Mouse (Mus musculus): ENCODE results near the gene Slc2a4. TPM values are rescaled to one million over a fixed set of nuclear protein-coding genes. Genes with fewer than 3 reads are reported as not detected.

Gene Slc2a4
- polyA plus RNA-seq, 2 experiments: 14.0 to 17.0 TPM

DNA sequence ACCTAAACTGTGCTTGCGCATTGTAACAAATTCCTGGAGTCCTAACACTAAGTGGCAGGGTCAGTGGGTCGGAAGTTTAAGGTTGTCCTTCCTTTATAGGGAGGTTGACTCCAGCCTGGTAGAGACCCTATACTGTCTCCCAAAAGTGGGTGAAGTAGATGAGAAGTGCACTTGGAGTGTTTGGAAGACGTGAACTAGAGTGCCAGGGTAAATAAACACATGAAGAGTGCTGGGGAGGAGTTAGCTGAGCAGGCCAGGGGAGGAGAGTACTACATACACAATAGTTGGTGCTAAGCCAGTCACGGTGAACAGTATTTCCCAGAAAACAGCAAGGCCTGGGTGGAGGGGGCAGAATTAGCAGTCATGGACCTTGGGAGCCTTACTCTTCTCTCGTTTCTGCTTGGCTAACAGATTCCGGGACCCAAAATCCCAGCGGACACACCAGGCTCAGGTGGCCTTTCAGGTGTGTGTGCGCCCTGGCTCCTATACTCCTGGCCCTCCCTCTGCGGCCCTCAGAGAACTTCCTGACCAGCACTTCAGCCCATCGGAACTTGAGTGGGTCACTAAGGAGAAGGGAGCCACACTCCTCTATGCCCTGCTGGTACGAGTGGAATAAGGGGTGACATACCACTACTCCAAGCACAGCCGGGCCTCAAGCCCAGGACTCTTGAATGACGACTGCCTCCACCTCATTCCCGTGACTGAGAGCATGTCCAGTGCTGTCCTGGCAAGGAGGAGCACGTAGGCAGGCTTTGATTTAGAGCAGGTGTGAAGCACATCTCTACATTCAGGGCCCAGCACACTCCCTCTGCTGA is 35.1 kb downstream of the Slc2a4 start:
- Histone ChIP-seq H3K9ac (replicated peaks) (peak overlapping the region; percentile 64), H3K9me3 (ENCODE audit: control insufficient read depth, low read length) (no peaks in the 10 kb centered on the region), H3K27me3 (ENCODE audit: control insufficient read depth, insufficient read depth, low read length) (no peaks in the 10 kb centered on the region), H3K4me1 (replicated peaks; ENCODE audit: control insufficient read depth in 2 of 2, insufficient read depth in 2 of 2, low read length in 1 of 2) (peaks cover 21 to 35% of the 10 kb centered on the region in 2 experiments), H3K4me2 (ENCODE audit: low read depth) (peak overlapping the region; percentile 100), H3K27ac (peak overlapping the region; percentile 49), H3K36me3 (replicated peaks; ENCODE audit: control insufficient read depth, insufficient read depth, low read depth) (peaks cover 72% of the 10 kb centered on the region), H3K4me3 (ENCODE audit: insufficient read depth in 1 of 2, low read depth in 2 of 2, low read length in 2 of 2) (peak overlapping the region; percentile 82 to 90)
- no peak for TF ChIP-seq CTCF (IDR thresholded peaks at IDR 0.05; ENCODE audit: low read depth)
- no peak for TF ChIP-seq EP300 (IDR thresholded peaks at IDR 0.05; ENCODE audit: low read depth)
- WGBS (ENCODE audit: insufficient replicate concordance): 75% methylated on average over 15 of the region's 15 CpGs
- no peak for DNase-seq (ENCODE audit: low read depth in 3 of 3, low spot score in 3 of 3)
- no peak for ATAC-seq (ENCODE audit: insufficient read depth)

DNA sequence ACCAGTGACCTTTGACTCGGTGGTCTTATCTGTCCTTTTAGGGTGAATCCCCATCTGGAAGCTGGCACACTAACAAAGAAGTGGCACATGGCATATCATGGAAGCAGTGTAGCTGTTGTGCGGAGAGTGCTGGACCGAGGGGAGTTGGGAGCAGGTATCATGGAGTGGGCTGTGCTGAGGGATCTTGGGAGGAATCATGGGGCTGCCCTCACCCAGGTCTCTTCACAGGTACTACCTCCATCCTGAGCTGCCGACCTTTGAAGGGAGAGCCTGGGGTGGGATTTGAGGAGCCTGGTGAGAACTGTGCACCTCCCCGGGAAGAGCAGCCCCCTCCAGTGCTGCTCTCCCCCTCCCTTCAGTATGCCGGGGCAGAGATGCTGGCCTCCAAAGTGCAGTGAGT is 36.3 kb downstream of the Slc2a4 start:
- TF ChIP-seq EP300 (IDR thresholded peaks at IDR 0.05; ENCODE audit: low read depth) (no peak), CTCF (IDR thresholded peaks at IDR 0.05; ENCODE audit: low read depth) (no peak)
- peaks cover 9 to 24% of the 10 kb centered on the region in 2 experiments for H3K4me1 ChIP-seq (replicated peaks; ENCODE audit: control insufficient read depth in 2 of 2, insufficient read depth in 2 of 2, low read length in 1 of 2)
- H3K4me3 ChIP-seq (ENCODE audit: insufficient read depth in 1 of 2, low read depth in 2 of 2, low read length in 2 of 2): no peak overlapping the region
- no peaks in the 10 kb centered on the region for H3K27me3 ChIP-seq (ENCODE audit: control insufficient read depth, insufficient read depth, low read length)
- H3K36me3 ChIP-seq (replicated peaks; ENCODE audit: control insufficient read depth, insufficient read depth, low read depth): peaks cover 72% of the 10 kb centered on the region
- H3K9ac ChIP-seq (replicated peaks): no peak overlapping the region
- DNase-seq (ENCODE audit: low read depth in 3 of 3, low spot score in 3 of 3): no peak
- H3K4me2 ChIP-seq (ENCODE audit: low read depth): no peak overlapping the region
- WGBS (ENCODE audit: insufficient replicate concordance): 82% methylated on average over 6 of the region's 6 CpGs
- H3K27ac ChIP-seq: no peak overlapping the region
- no peaks in the 10 kb centered on the region for H3K9me3 ChIP-seq (ENCODE audit: control insufficient read depth, low read length)
- no peak for ATAC-seq (ENCODE audit: insufficient read depth)

DNA sequence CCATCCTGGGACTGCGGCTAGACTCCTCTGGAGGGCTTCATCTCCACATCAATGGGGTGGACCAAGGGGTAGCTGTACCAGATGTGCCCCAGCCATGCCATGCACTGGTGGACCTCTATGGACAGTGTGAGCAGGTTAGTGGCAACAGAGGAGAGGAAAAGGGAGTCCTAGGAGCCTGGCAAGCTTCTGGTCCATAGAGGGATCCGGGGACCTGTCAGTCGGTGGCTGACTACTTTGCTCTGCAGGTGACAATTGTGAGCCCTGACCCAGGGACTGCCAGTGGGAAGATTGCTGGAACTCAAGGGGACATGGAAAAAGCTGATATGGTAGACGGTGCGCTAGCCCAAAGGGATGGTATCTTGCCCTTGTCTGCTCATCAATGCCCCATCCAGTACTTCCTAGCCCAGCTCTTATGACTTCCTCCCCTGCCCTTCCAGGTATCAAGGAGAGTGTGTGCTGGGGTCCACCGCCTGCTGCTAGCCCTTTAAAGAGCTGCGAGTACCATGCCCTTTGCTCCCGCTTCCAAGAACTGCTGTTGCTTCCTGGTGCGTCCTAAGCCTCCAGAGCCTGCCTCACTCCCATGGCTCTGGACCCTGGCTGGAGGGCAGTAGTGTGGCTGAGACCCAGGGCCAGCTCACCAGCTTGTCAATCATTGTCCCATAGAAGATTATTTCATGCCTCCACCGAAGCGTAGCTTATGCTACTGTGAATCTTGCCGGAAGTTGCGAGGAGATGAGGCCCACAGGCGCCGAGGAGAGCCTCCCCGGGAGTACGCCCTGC is 37.0 kb downstream of the Slc2a4 start:
- Histone ChIP-seq H3K27me3 (ENCODE audit: control insufficient read depth, insufficient read depth, low read length) (no peaks in the 10 kb centered on the region), H3K4me2 (ENCODE audit: low read depth) (no peak overlapping the region), H3K4me3 (ENCODE audit: insufficient read depth in 1 of 2, low read depth in 2 of 2, low read length in 2 of 2) (no peak overlapping the region), H3K9me3 (ENCODE audit: control insufficient read depth, low read length) (no peaks in the 10 kb centered on the region), H3K9ac (replicated peaks) (no peak overlapping the region), H3K27ac (no peak overlapping the region), H3K4me1 (replicated peaks; ENCODE audit: control insufficient read depth in 2 of 2, insufficient read depth in 2 of 2, low read length in 1 of 2) (peaks cover 5 to 21% of the 10 kb centered on the region in 2 experiments), H3K36me3 (replicated peaks; ENCODE audit: control insufficient read depth, insufficient read depth, low read depth) (peaks cover 73% of the 10 kb centered on the region)
- TF ChIP-seq EP300 (IDR thresholded peaks at IDR 0.05; ENCODE audit: low read depth) (no peak), CTCF (IDR thresholded peaks at IDR 0.05; ENCODE audit: low read depth) (no peak)
- DNase-seq (ENCODE audit: low read depth in 3 of 3, low spot score in 3 of 3) (no peak), ATAC-seq (ENCODE audit: insufficient read depth) (no peak)
- WGBS (ENCODE audit: insufficient replicate concordance): 85% methylated on average over 17 of the region's 17 CpGs

DNA sequence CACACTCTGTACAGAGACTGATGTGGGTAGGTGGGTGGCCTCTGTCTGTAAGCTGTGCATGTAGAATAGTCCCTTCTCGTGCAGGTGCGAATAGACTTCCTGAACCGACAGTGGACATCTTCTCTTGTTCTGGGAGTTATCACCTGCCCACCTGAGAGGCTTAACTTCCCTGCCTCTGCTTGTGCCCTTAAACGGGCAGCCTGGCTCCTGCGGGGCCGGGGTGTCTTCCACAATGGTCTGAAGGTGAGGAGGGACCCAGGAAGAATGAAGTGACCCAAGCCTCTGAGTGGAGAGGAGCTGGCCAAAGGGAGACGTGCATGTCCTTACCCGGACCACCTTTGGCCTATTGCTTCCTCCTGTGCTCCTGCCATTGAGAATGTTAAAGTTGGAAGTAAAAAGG is 37.8 kb downstream of the Slc2a4 start:
- ATAC-seq (ENCODE audit: insufficient read depth): no peak
- Histone ChIP-seq H3K9ac (replicated peaks) (no peak overlapping the region), H3K27me3 (ENCODE audit: control insufficient read depth, insufficient read depth, low read length) (no peaks in the 10 kb centered on the region), H3K4me2 (ENCODE audit: low read depth) (no peak overlapping the region), H3K27ac (no peak overlapping the region), H3K4me1 (replicated peaks; ENCODE audit: control insufficient read depth in 2 of 2, insufficient read depth in 2 of 2, low read length in 1 of 2) (peaks cover 0 to 13% of the 10 kb centered on the region in 2 experiments; a peak in 2 of 4 replicates), H3K36me3 (replicated peaks; ENCODE audit: control insufficient read depth, insufficient read depth, low read depth) (peaks cover 73% of the 10 kb centered on the region), H3K4me3 (ENCODE audit: insufficient read depth in 1 of 2, low read depth in 2 of 2, low read length in 2 of 2) (no peak overlapping the region), H3K9me3 (ENCODE audit: control insufficient read depth, low read length) (no peaks in the 10 kb centered on the region)
- no peak for DNase-seq (ENCODE audit: low read depth in 3 of 3, low spot score in 3 of 3)
- TF ChIP-seq EP300 (IDR thresholded peaks at IDR 0.05; ENCODE audit: low read depth) (no peak), CTCF (IDR thresholded peaks at IDR 0.05; ENCODE audit: low read depth) (no peak)
- WGBS (ENCODE audit: insufficient replicate concordance): 81% methylated on average over 8 of the region's 8 CpGs

DNA sequence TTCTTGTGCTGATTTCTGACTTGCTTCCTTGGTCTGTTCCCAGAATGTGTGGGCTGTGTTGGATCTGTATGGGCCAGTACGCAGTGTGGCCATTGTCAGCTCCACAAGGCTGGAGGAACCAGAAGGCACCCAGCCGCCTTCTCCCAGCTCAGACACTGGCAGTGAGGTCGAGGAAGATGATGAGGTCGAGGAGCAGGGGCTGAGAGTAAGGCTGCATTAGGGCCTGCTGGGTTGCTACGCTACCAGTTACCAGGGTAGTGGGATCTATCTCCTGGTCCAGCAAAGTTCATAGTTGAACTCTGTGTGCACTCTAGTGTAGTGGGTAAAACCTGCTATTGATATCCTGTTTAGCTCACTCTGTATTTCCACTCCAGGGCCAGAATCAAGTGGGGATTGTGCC is 38.8 kb downstream of the Slc2a4 start:
- 86% methylated on average over 5 of the region's 5 CpGs for WGBS (ENCODE audit: insufficient replicate concordance)
- Histone ChIP-seq H3K4me1 (replicated peaks; ENCODE audit: control insufficient read depth in 2 of 2, insufficient read depth in 2 of 2, low read length in 1 of 2) (peaks cover 0 to 9% of the 10 kb centered on the region in 2 experiments; a peak in 1 of 4 replicates), H3K9ac (replicated peaks) (no peak overlapping the region), H3K9me3 (ENCODE audit: control insufficient read depth, low read length) (no peaks in the 10 kb centered on the region), H3K27me3 (ENCODE audit: control insufficient read depth, insufficient read depth, low read length) (no peaks in the 10 kb centered on the region), H3K4me3 (ENCODE audit: insufficient read depth in 1 of 2, low read depth in 2 of 2, low read length in 2 of 2) (no peak overlapping the region), H3K4me2 (ENCODE audit: low read depth) (no peak overlapping the region), H3K36me3 (replicated peaks; ENCODE audit: control insufficient read depth, insufficient read depth, low read depth) (peaks cover 79% of the 10 kb centered on the region), H3K27ac (no peak overlapping the region)
- DNase-seq (ENCODE audit: low read depth in 3 of 3, low spot score in 3 of 3) (no peak), ATAC-seq (ENCODE audit: insufficient read depth) (no peak)
- TF ChIP-seq EP300 (IDR thresholded peaks at IDR 0.05; ENCODE audit: low read depth): no peak
- no peak for TF ChIP-seq CTCF (IDR thresholded peaks at IDR 0.05; ENCODE audit: low read depth)

Measured in liver, embryonic 14.5 days (tissue).